Mouse (Mus musculus) heart, postnatal 0 days (tissue): ENCODE results near the gene Myo3b. TPM values are rescaled to one million over a fixed set of nuclear protein-coding genes. Genes with fewer than 3 reads are reported as not detected.

Experiments used
- ATAC-seq: fragments of 200-750 bp; cut with Nextera tagmentation; 2 replicates; pipeline ENCODE4 v1.8.0; 2017; ENCODE audit warnings: low read depth, moderate number of reproducible peaks, moderate library complexity; ENCODE audit not compliant: insufficient read depth
- DNase-seq: peaks from one replicate; pipeline ENCODE4 v3.0.0-alpha.2; 2016; ENCODE audit warnings: low spot score
- H3K27ac ChIP-seq: fragments of 300-500 bp; sonication (generic); 2 replicates; pipeline ENCODE4 v1.5.1; 2014; ENCODE audit warnings: low read depth, mild to moderate bottlenecking
- H3K27me3 ChIP-seq: fragments of 300-500 bp; sonication (generic); 2 replicates; pipeline ENCODE4 v1.6.1; 2014; ENCODE audit warnings: low read length, mixed read lengths; ENCODE audit not compliant: control insufficient read depth, insufficient read depth
- H3K36me3 ChIP-seq: fragments of 300-500 bp; sonication (generic); replicated peaks from 2 replicates; pipeline ENCODE4 v1.6.1; 2014; ENCODE audit warnings: low read length, mixed read lengths; ENCODE audit not compliant: control insufficient read depth, insufficient read depth
- H3K4me1 ChIP-seq: fragments of 300-500 bp; sonication (generic); 2 replicates; pipeline ENCODE4 v1.6.1; 2014; ENCODE audit warnings: antibody characterized with exemption; ENCODE audit not compliant: control insufficient read depth, insufficient read depth
- H3K4me2 ChIP-seq: fragments of 300-500 bp; sonication (generic); 2 replicates; pipeline ENCODE4 v1.6.1; 2014; ENCODE audit warnings: low read depth, mild to moderate bottlenecking, low read length, moderate library complexity
- H3K4me3 ChIP-seq: fragments of 300-500 bp; sonication (generic); 2 replicates; pipeline ENCODE4 v1.5.1; 2014; ENCODE audit warnings: low read depth, low read length
- H3K9ac ChIP-seq: fragments of 300-500 bp; sonication (generic); replicated peaks from 2 replicates; pipeline ENCODE4 v1.6.1; 2014; ENCODE audit warnings: low read depth, low read length, mixed read lengths
- H3K9me3 ChIP-seq: fragments of 300-500 bp; sonication (generic); replicated peaks from 2 replicates; pipeline ENCODE4 v1.6.1; 2016; ENCODE audit warnings: low read length; ENCODE audit not compliant: control insufficient read depth
- CTCF ChIP-seq: IDR thresholded peaks from 2 replicates; pipeline ENCODE4 v1.5.1; 2016; ENCODE audit warnings: antibody characterized with exemption, control low read depth, low read depth
- EP300 ChIP-seq: IDR thresholded peaks from 2 replicates; pipeline ENCODE4 v1.6.1; 2016; ENCODE audit warnings: antibody characterized with exemption, low read depth
- WGBS: fragments of 180-500 bp; shearing (Covaris S2); extraction: QIAGEN DNeasy Blood & Tissue Kit; methylation state at CpG from one replicate; pipeline ENCODE4 v1.1.7; 2014; 5-methylcytosine and 5-hydroxymethylcytosine counted together
- polyA plus RNA-seq: library from polyadenylated mRNA; unstranded; fragments of >200 nt; fragmentation: Nextera tagmentation; extraction: Ambion mirVana; gene quantifications from 2 replicates; pipeline ENCODE4 v1.2.1, GENCODE M21; 2015
- total RNA-seq: library from RNA; depleted of rRNA; stranded (reverse); fragments of >200 nt; gene quantifications from 2 replicates; pipeline ENCODE4 v1.2.3, GENCODE M21; 2014; ENCODE audit warnings: low replicate concordance

The Myo3b gene
- total and polyA plus RNA-seq, 2 experiments from 2014 or later: 0.04 to 0.15 TPM

DNA sequence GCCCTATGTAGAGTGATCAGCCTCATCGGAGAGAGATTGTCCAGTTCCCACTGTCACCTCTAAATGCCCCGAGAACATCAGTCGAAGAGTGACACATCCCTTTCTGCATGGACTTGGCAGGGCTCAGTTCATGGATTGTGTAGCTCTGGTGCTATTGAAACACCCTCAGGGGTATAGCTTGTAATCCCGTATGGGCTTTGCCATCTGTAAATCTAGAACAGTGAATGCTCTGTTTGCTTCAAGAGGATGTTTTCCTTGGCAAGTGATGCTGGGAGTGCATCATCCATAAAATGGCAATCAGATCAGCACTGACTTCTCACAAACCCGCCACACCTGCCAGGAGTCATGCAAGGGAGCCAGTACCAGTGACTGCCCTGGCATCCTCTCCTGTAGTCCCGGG lies 380.4 kb downstream of the Myo3b start:
- H3K9me3 ChIP-seq: no peaks in the 10 kb centered on the region
- H3K4me1 ChIP-seq: no peaks in the 10 kb centered on the region
- no peak overlapping the region for H3K27ac ChIP-seq
- no peaks in the 10 kb centered on the region for H3K36me3 ChIP-seq
- ATAC-seq: no peak
- H3K4me2 ChIP-seq: no peak overlapping the region
- 66% methylated on average over 6 of the region's 6 CpGs for WGBS
- no peaks in the 10 kb centered on the region for H3K27me3 ChIP-seq
- TF ChIP-seq CTCF: no peak
- TF ChIP-seq EP300: no peak
- DNase-seq: no peak
- H3K9ac ChIP-seq: no peak overlapping the region
- no peak overlapping the region for H3K4me3 ChIP-seq

DNA sequence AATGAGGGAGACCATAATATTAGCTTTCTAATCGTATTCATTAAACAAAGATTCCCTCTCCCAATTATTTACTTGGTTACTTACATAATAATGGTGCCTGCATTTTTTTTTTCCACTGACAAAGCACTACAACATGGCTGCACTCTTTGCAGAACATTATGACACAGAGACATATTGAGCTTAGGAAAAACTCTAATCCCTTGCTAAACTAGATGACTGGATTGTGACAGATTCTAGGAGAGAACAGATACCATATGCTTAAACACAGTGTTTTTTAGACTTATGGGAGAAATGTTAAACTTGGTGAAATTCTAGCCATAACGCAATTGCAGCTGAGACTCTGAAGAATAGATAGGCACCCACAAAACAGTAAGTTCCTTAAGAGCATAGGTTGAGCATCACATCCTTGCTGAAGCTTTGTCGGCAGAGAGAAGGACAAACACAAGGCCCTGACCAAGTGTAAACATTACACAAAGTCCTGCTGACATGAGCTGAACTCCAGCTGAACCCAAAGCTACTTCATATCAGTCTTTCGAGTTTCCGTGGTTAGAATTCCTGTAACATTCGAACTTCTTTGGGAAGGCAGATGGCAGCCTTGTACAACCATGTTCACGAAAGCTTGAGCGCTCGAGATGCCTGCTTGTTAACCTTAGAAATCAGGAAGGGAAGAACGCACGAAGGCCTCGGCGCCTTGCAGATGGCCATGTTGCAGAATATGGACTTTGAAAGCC lies 382.4 kb downstream of the Myo3b start:
- no peak overlapping the region for H3K27ac ChIP-seq
- ATAC-seq: no peak
- 37% methylated on average over 13 of the region's 13 CpGs for WGBS

DNA sequence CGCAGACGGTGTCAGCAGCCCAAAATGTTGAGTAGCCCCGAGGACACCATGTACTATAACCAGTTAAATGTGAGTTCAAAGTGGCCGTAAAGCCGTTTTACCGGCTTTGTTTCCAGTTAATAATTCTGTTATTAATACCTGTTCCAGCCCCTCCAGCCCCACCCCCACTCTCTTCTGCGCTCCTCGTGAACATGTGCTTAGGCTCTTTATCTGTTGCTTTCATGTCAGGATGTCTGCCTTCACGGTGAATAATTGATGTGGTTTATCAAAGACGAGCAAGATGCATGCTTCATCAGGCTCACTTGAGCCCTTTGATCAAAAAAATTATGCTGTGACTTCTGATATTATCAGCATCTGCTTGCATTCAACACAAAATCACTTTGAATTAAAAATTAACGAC lies 386.7 kb downstream of the Myo3b start:
- Histone ChIP-seq H3K4me2 (no peak overlapping the region), H3K4me1 (no peaks in the 10 kb centered on the region), H3K36me3 (no peaks in the 10 kb centered on the region), H3K9ac (no peak overlapping the region), H3K27me3 (no peaks in the 10 kb centered on the region), H3K9me3 (no peaks in the 10 kb centered on the region), H3K27ac (no peak overlapping the region), H3K4me3 (no peak overlapping the region)
- WGBS: 60% methylated on average over 11 of the region's 11 CpGs
- DNase-seq: no peak
- ATAC-seq: no peak
- TF ChIP-seq CTCF (no peak), EP300 (no peak)

More for the DNA sequence above, 382.4 kb downstream of the Myo3b start:
- TF ChIP-seq CTCF (peak; percentile 11; the same call in 1 of the 2 replicates), EP300 (no peak)
- no peak overlapping the region for H3K4me2 ChIP-seq
- H3K9me3 ChIP-seq: no peaks in the 10 kb centered on the region
- DNase-seq: no peak
- no peaks in the 10 kb centered on the region for H3K36me3 ChIP-seq
- H3K4me3 ChIP-seq: no peak overlapping the region
- no peak overlapping the region for H3K9ac ChIP-seq
- no peaks in the 10 kb centered on the region for H3K27me3 ChIP-seq
- no peaks in the 10 kb centered on the region for H3K4me1 ChIP-seq

DNA sequence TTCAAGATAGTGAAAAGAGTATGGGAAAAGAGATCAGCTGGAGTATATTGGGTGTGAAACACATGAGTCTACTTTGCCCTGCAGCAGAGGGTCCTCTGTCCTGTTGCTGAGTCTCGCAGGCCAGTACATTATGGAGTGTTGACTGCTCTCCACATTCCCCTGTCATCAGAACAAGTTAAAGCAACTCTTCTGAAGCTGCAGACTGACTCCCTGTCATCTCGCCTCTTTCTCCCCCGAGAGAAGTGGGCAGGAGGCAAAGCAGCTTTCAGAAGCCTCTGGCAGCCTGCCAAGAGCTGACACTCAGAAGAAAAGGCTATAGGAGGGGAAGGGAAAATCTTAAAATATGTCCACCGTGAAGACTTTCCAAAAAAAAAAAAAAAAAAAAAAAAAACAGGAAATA lies 404.1 kb downstream of the Myo3b start:
- TF ChIP-seq EP300 (no peak), CTCF (no peak)
- no peak overlapping the region for H3K9ac ChIP-seq
- H3K4me1 ChIP-seq: no peaks in the 10 kb centered on the region
- H3K9me3 ChIP-seq: peaks cover under 1% of the 10 kb centered on the region; the same call in 1 of the 2 replicates
- DNase-seq: no peak
- H3K4me2 ChIP-seq: 0 out of 2 replicates have a peak overlapping the region, but pooled peaks have one; percentile 10
- H3K36me3 ChIP-seq: no peaks in the 10 kb centered on the region
- H3K27me3 ChIP-seq: no peaks in the 10 kb centered on the region; the same call in 1 of the 2 replicates
- no peak overlapping the region for H3K4me3 ChIP-seq
- no peak for ATAC-seq
- H3K27ac ChIP-seq: no peak overlapping the region
- WGBS: 2% methylated on average over 4 of the region's 4 CpGs

DNA sequence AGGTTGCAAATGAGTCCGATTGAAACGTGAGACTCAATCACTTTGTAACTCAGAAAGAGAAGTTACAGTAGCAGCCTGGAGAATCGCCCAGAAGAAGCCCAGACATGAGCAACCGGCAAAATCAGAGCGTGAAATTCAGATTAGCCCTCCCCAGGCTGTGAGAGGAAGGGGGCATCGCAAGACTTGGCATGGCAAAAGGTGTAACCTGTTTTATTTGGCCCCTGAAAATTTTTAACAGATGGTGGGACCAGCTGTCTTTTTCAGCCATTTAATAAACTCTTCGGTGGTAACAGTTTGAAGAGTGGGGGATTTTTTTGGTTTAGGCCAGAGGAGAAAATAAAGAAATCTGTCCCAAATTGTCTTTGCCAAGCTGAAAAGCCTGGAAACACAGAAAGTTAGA lies 405.2 kb downstream of the Myo3b start:
- no peak overlapping the region for H3K9ac ChIP-seq
- H3K36me3 ChIP-seq: no peaks in the 10 kb centered on the region
- H3K27ac ChIP-seq: no peak overlapping the region
- no peaks in the 10 kb centered on the region for H3K4me1 ChIP-seq
- no peaks in the 10 kb centered on the region for H3K9me3 ChIP-seq
- ATAC-seq (no peak), DNase-seq (no peak)
- no peak overlapping the region for H3K4me3 ChIP-seq
- H3K4me2 ChIP-seq: no peak overlapping the region
- WGBS: 19% methylated on average over 7 of the region's 7 CpGs
- TF ChIP-seq CTCF (no peak), EP300 (no peak)
- H3K27me3 ChIP-seq: no peaks in the 10 kb centered on the region; the same call in 1 of the 2 replicates
